Comparison of ENCODE assay signal across 10 mouse cellular contexts in the genomic region with DNA sequence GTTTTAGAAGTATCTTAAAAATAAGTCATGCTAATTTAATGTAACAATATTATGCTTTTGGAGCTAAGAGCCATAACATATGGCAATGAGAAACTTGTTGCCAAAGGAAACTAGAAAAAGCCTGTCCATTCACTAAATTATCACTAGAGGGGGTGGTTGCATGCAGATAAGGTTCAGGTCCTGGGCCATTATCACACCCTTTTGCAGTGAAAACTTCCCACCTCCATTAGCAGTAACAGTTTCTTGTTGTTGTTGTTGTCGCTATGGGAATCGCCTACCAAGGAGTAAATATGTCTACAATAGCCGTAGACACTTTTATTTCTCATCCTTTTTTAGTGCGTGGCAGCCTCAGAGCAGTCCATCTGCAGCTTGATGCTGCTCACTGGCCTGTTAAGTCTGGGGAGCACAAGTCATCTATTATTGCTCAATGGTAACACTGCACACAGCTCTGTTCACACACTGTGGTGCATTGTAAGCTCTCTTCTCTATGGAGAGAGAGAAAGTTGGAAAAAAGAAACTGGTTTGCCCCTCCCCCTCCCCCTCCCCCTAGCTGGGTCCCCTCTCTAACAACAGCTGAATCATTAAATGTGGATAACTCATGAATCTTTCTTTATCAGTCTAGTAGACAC.
DNase-seq lines count a peak whose midpoint lies in the region; ATAC-seq lines count a peak whose summit lies in the region.
"Had no signal": no experiment of that assay in that cellular context is flagged by ENCODE, and none has a peak within 500 bp of the region (broad histone marks: within the 10 kb centered on the region; RNA-seq: fewer than 3 reads in every experiment).

No protein-coding gene starts in this region.

- WGBS in kidney, embryonic 15.5 days, result 19% methylated on average over 4 of the region's 4 CpGs
- WGBS in embryonic facial prominence, embryonic 11.5 days, result 35% methylated on average over 4 of the region's 4 CpGs

- H3K4me1 ChIP-seq in kidney, embryonic 15.5 days, result peaks cover 8% of the 10 kb centered on the region
- no peaks in the 10 kb centered on the region for H3K4me1 ChIP-seq in embryonic facial prominence, embryonic 11.5 days (ENCODE audit: control insufficient read depth, insufficient read depth, low read length)

- H3K4me2 ChIP-seq in kidney, embryonic 15.5 days, result peak overlapping the region; percentile 19; the same call in 1 of the 2 replicates
- no peak overlapping the region for H3K4me2 ChIP-seq in embryonic facial prominence, embryonic 11.5 days (ENCODE audit: low read depth, low read length)
- H3K4me2 ChIP-seq: heart, embryonic 12.5 days had no signal

- ATAC-seq in kidney, embryonic 15.5 days (replicated peaks; ENCODE audit: low FRiP score), result peak; percentile 91
- no peak for ATAC-seq in embryonic facial prominence, embryonic 11.5 days (replicated peaks; ENCODE audit: insufficient number of reproducible peaks, low FRiP score, low TSS enrichment, low read depth)
- no peak for ATAC-seq in frontal cortex, adult (ENCODE audit: low TSS enrichment)

- H3K27ac ChIP-seq in kidney, embryonic 15.5 days, result peak overlapping the region; percentile 76
- H3K27ac ChIP-seq in embryonic facial prominence, embryonic 11.5 days (replicated peaks; ENCODE audit: low read depth, low read length), result no peak overlapping the region

- H3K9ac ChIP-seq in kidney, embryonic 15.5 days, result no peak overlapping the region
- H3K9ac ChIP-seq in embryonic facial prominence, embryonic 11.5 days (replicated peaks; ENCODE audit: low read length), result no peak overlapping the region
- H3K9ac ChIP-seq: heart, embryonic 12.5 days had no signal

- H3K9me3 ChIP-seq in kidney, embryonic 15.5 days (replicated peaks), result no peaks in the 10 kb centered on the region
- no peaks in the 10 kb centered on the region for H3K9me3 ChIP-seq in embryonic facial prominence, embryonic 11.5 days (replicated peaks; ENCODE audit: control insufficient read depth, low read length)
- H3K9me3 ChIP-seq: heart, embryonic 12.5 days had no signal

- H3K4me3 ChIP-seq in kidney, embryonic 15.5 days (replicated peaks), result no peak overlapping the region
- no peak overlapping the region for H3K4me3 ChIP-seq in embryonic facial prominence, embryonic 11.5 days (ENCODE audit: low read depth, low read length)
- H3K4me3 ChIP-seq: heart, embryonic 12.5 days had no signal

- H3K27me3 ChIP-seq in kidney, embryonic 15.5 days, result no peaks in the 10 kb centered on the region
- H3K27me3 ChIP-seq in embryonic facial prominence, embryonic 11.5 days (ENCODE audit: control insufficient read depth, insufficient read depth, low read length), result no peaks in the 10 kb centered on the region
- H3K27me3 ChIP-seq: heart, embryonic 12.5 days had no signal

- H3K36me3 ChIP-seq in kidney, embryonic 15.5 days, result no peaks in the 10 kb centered on the region
- no peaks in the 10 kb centered on the region for H3K36me3 ChIP-seq in embryonic facial prominence, embryonic 11.5 days (replicated peaks; ENCODE audit: control insufficient read depth, insufficient read depth, low read depth, low read length)
- H3K36me3 ChIP-seq: heart, embryonic 12.5 days had no signal

- DNase-seq in kidney, adult 11 months, result no peak
- DNase-seq in Muller cell, postnatal 12 days (ENCODE audit: inconsistent ontology term), result peak; percentile 55
- DNase-seq in embryonic facial prominence, embryonic 11.5 days (ENCODE audit: low spot score), result peak; percentile 43
- DNase-seq in neural tube, embryonic 10.5 days (ENCODE audit: extremely low spot score, low spot score), result peak; percentile 20
- DNase-seq in testis, postnatal 10 days (ENCODE audit: low spot score), result no peak
- DNase-seq in right cerebral cortex, adult 18-20 months, result no peak
- DNase-seq: thymus, postnatal 14 days had no signal

Comparison
In these comparisons a context has a peak if more than half of its experiments do, and no peak if none do; other contexts are left out.
1. DNase-seq: peak in Muller cell, postnatal 12 days (single experiment), embryonic facial prominence, embryonic 11.5 days (single experiment) and neural tube, embryonic 10.5 days (single experiment); none in kidney, adult 11 months (single experiment), testis, postnatal 10 days (single experiment) and right cerebral cortex, adult 18-20 months (single experiment).